Mouse (Mus musculus) bone marrow, adult 2 months (tissue): Measurements from ENCODE around the gene Thg1l.

Experiments
- CTCF ChIP-seq: fragments of 200-500 bp; IDR thresholded peaks from 2 replicates; pipeline ENCODE4 v1.5.1; 2011; ENCODE audit warnings: low read length, control low read depth; ENCODE audit not compliant: control insufficient read depth, insufficient read depth
- POLR2A ChIP-seq: fragments of 200-500 bp; IDR thresholded peaks from 2 replicates; pipeline ENCODE4 v1.6.1; 2011; ENCODE audit warnings: low read depth, mild to moderate bottlenecking, control low read depth, low read length, borderline replicate concordance; ENCODE audit not compliant: control insufficient read depth

DNA sequence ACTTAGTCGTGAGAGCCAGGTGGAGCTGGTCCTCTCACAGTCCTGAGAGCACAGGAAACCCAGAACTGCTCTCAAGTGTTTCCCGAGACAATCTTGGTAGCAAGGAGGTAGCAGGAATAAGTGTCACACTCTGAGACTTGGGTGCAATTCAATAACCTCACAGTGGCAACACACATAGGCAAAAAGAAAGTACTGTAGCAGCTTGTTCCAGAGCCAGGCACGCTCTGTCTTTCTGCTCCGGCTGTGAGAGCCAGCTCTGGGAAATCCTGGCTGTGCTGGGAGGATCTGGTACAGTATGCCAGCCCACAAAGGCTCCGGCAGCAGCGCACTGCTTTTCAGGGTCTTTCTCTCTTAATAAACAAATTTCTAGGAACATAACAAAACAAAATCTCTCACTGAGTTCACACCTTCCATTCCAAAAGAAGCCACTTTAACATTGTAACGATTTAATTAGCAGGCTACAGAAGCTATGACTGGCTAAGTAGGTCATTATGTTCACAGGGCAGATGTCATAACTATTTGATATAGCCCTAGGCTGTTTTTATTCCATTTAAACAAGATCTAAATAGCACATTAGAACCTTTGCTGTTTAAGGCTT is 12.1 kb downstream of the Thg1l start:
- TF ChIP-seq POLR2A: no peak
- no peak for TF ChIP-seq CTCF
